Mouse (Mus musculus): ENCODE measurements around the gene Gja5.

The Gja5 gene

GRCm38 (mm10) chr3:96904393-96904792 is at the start of gene Gja5:
Gene Gja5, plus strand, starts transcription at chr3:96904693.
- no peak for DNase-seq (ENCODE audit: extremely low read depth, low read depth)

GRCm38 (mm10) chr3:96855833-96856232 is 48.7 kb upstream of the Gja5 start:
- no peak for DNase-seq (ENCODE audit: extremely low read depth, low read depth)

- DNase-seq (ENCODE audit: extremely low read depth, low read depth), result no peak
Measured at GRCm38 (mm10) chr3:96860498-96860897, 44.0 kb upstream of the Gja5 start.

GRCm38 (mm10) chr3:96867863-96868262 is 36.6 kb upstream of the Gja5 start:
- DNase-seq (ENCODE audit: extremely low read depth, low read depth), result no peak

GRCm38 (mm10) chr3:96868566-96868965 is 35.9 kb upstream of the Gja5 start:
- DNase-seq (ENCODE audit: extremely low read depth, low read depth), result no peak

GRCm38 (mm10) chr3:96869091-96869490 is 35.4 kb upstream of the Gja5 start:
- no peak for DNase-seq (ENCODE audit: extremely low read depth, low read depth)

- no peak for DNase-seq (ENCODE audit: extremely low read depth, low read depth)
Measured at GRCm38 (mm10) chr3:96870270-96870669, 34.2 kb upstream of the Gja5 start.

GRCm38 (mm10) chr3:96871070-96871469 is 33.4 kb upstream of the Gja5 start:
- no peak for DNase-seq (ENCODE audit: extremely low read depth, low read depth)

GRCm38 (mm10) chr3:96872501-96872900 is 32.0 kb upstream of the Gja5 start:
- no peak for DNase-seq (ENCODE audit: extremely low read depth, low read depth)

- DNase-seq (ENCODE audit: extremely low read depth, low read depth), result no peak
Measured at GRCm38 (mm10) chr3:96874808-96875571, 29.5 kb upstream of the Gja5 start.

GRCm38 (mm10) chr3:96879536-96879935 is 25.0 kb upstream of the Gja5 start:
- no peak for DNase-seq (ENCODE audit: extremely low read depth, low read depth)

GRCm38 (mm10) chr3:96880385-96880784 is 24.1 kb upstream of the Gja5 start:
- no peak for DNase-seq (ENCODE audit: extremely low read depth, low read depth)

GRCm38 (mm10) chr3:96881557-96881956 is 22.9 kb upstream of the Gja5 start:
- DNase-seq (ENCODE audit: extremely low read depth, low read depth), result no peak

GRCm38 (mm10) chr3:96882061-96882849 is 22.2 kb upstream of the Gja5 start:
- no peak for DNase-seq (ENCODE audit: extremely low read depth, low read depth)

- no peak for DNase-seq (ENCODE audit: extremely low read depth, low read depth)
Measured at GRCm38 (mm10) chr3:96883690-96884089, 20.8 kb upstream of the Gja5 start.

GRCm38 (mm10) chr3:96902336-96902999 is 2.0 kb upstream of the Gja5 start:
- no peak for DNase-seq (ENCODE audit: extremely low read depth, low read depth)

- peak; percentile 96 for DNase-seq (ENCODE audit: extremely low read depth, low read depth)
Measured at GRCm38 (mm10) chr3:96904851-96905541, 503 bp downstream of the Gja5 start, which contains the start of gene Gpr89. Gene Gpr89, minus strand, starts transcription at chr3:96905346.

GRCm38 (mm10) chr3:96905592-96905991 is 1.1 kb downstream of the Gja5 start:
- no peak for DNase-seq (ENCODE audit: extremely low read depth, low read depth)

GRCm38 (mm10) chr3:96920991-96921390 is 16.5 kb downstream of the Gja5 start:
- DNase-seq (ENCODE audit: extremely low read depth, low read depth), result no peak

- no peak for DNase-seq (ENCODE audit: extremely low read depth, low read depth)
Measured at GRCm38 (mm10) chr3:96924631-96925030, 20.1 kb downstream of the Gja5 start.

- DNase-seq (ENCODE audit: extremely low read depth, low read depth), result no peak
Measured at GRCm38 (mm10) chr3:96925920-96926319, 21.4 kb downstream of the Gja5 start, which contains the start of gene Gja8. Gene Gja8, minus strand, starts transcription at chr3:96926020.

Measured in MEL-GATA-1-ER (cell line).